Mouse (Mus musculus) E14TG2a.4 (cell line): ENCODE data around the gene Enpp7.

Source experiments
- CTCF ChIP-seq: conservative IDR thresholded peaks from 2 replicates; pipeline ENCODE4 v1.5.1; 2014; ENCODE audit warnings: low read length
- POU5F1 ChIP-seq: IDR thresholded peaks from 2 replicates; pipeline ENCODE4 v1.6.1; 2014; ENCODE audit warnings: low read length, borderline replicate concordance

- TF ChIP-seq CTCF: no peak
- no peak for TF ChIP-seq POU5F1
Measured at GRCm38 (mm10) chr11:118945868-118946267, 42.1 kb upstream of the Enpp7 start.
